Mouse (Mus musculus): ENCODE measurements around the gene Etfbkmt. TPM values are rescaled to one million over a fixed set of nuclear protein-coding genes. Genes with fewer than 3 reads are reported as not detected.
"Not testable (repeated sequence)": the region's sequence is repeated elsewhere in the genome, so short reads cannot be mapped to it uniquely, and the experiment has no call there.

The Etfbkmt gene
- polyA plus RNA-seq, 1 experiment from 2014 or later: 12.7 TPM

GRCm38 (mm10) chr6:149189340-149189922 lies 49.8 kb downstream of the Etfbkmt start:
- peak overlapping the region; percentile 84; the same call in 1 of the 2 replicates for H3K4me3 ChIP-seq
- WGBS: 95% methylated on average over 16 of the region's 16 CpGs

GRCm38 (mm10) chr6:149191951-149192350 lies 52.3 kb downstream of the Etfbkmt start:
- WGBS: 74% methylated on average over 5 of the region's 5 CpGs
- H3K9me3 ChIP-seq; H3K27ac ChIP-seq; H3K36me3 ChIP-seq; H3K9ac ChIP-seq; H3K4me1 ChIP-seq; H3K4me3 ChIP-seq; ATAC-seq (ENCODE audit: insufficient number of reproducible peaks, low FRiP score, low TSS enrichment, low read depth); H3K4me2 ChIP-seq; H3K27me3 ChIP-seq: not testable (repeated sequence)

More at GRCm38 (mm10) chr6:149189340-149189922, 49.8 kb downstream of the Etfbkmt start:
- Histone ChIP-seq H3K4me2 (no peak overlapping the region), H3K9ac (no peak overlapping the region), H3K36me3 (0 out of 2 replicates have a peak, but pooled peaks cover 2% of the 10 kb centered on the region), H3K27ac (0 out of 2 replicates have a peak overlapping the region, but pooled peaks have one; percentile 91), H3K9me3 (no peaks in the 10 kb centered on the region), H3K27me3 (no peaks in the 10 kb centered on the region), H3K4me1 (peaks cover 9% of the 10 kb centered on the region)
- ATAC-seq (ENCODE audit: insufficient number of reproducible peaks, low FRiP score, low TSS enrichment, low read depth): no peak

- no peak for ATAC-seq (ENCODE audit: insufficient number of reproducible peaks, low FRiP score, low TSS enrichment, low read depth)
- Histone ChIP-seq H3K4me2 (no peak overlapping the region), H3K4me1 (0 out of 2 replicates have a peak, but pooled peaks cover 5% of the 10 kb centered on the region), H3K9me3 (no peaks in the 10 kb centered on the region), H3K27me3 (no peaks in the 10 kb centered on the region), H3K27ac (no peak overlapping the region), H3K9ac (no peak overlapping the region), H3K4me3 (no peak overlapping the region), H3K36me3 (no peaks in the 10 kb centered on the region)
- 73% methylated on average over 5 of the region's 5 CpGs for WGBS
Measured at GRCm38 (mm10) chr6:149193276-149193905, 53.7 kb downstream of the Etfbkmt start.

- 78% methylated on average over 3 of the region's 3 CpGs for WGBS
- Histone ChIP-seq H3K9me3 (no peaks in the 10 kb centered on the region), H3K27me3 (no peaks in the 10 kb centered on the region), H3K4me2 (no peak overlapping the region), H3K4me1 (no peaks in the 10 kb centered on the region), H3K4me3 (no peak overlapping the region), H3K9ac (no peak overlapping the region), H3K27ac (no peak overlapping the region), H3K36me3 (no peaks in the 10 kb centered on the region)
- no peak for ATAC-seq (ENCODE audit: insufficient number of reproducible peaks, low FRiP score, low TSS enrichment, low read depth)
Measured at GRCm38 (mm10) chr6:149197116-149197515, 57.5 kb downstream of the Etfbkmt start.

GRCm38 (mm10) chr6:149198572-149198971 lies 58.9 kb downstream of the Etfbkmt start:
- H3K4me1 ChIP-seq: no peaks in the 10 kb centered on the region
- no peak overlapping the region for H3K4me2 ChIP-seq
- ATAC-seq (ENCODE audit: insufficient number of reproducible peaks, low FRiP score, low TSS enrichment, low read depth): no peak
- H3K27me3 ChIP-seq: no peaks in the 10 kb centered on the region
- H3K4me3 ChIP-seq: no peak overlapping the region
- no peak overlapping the region for H3K9ac ChIP-seq
- H3K36me3 ChIP-seq: no peaks in the 10 kb centered on the region
- H3K9me3 ChIP-seq: no peaks in the 10 kb centered on the region
- H3K27ac ChIP-seq: no peak overlapping the region

Other genes with a start within 250 kb of the Etfbkmt start
- 10.4 and 13.3 TPM in 2 replicates for gene Caprin2, start 243.6 kb upstream of the Etfbkmt start, polyA plus RNA-seq (2015; fragmentation: Nextera tagmentation; extraction: Ambion mirVana)
- gene Sinhcaf, start 193.4 kb upstream of the Etfbkmt start, polyA plus RNA-seq (2015; fragmentation: Nextera tagmentation; extraction: Ambion mirVana): 58.6 and 63.9 TPM in 2 replicates
- gene Dennd5b, start 38.2 kb upstream of the Etfbkmt start, polyA plus RNA-seq (2015; fragmentation: Nextera tagmentation; extraction: Ambion mirVana): 3.4 TPM in 2 replicates
- not detected in 2 replicates for gene Gm10203, start 9.7 kb upstream of the Etfbkmt start, polyA plus RNA-seq (2015; fragmentation: Nextera tagmentation; extraction: Ambion mirVana)
- gene Amn1, start 48.9 kb downstream of the Etfbkmt start, polyA plus RNA-seq (2015; fragmentation: Nextera tagmentation; extraction: Ambion mirVana): 24.1 and 24.5 TPM in 2 replicates
- gene Resf1, start 169.6 kb downstream of the Etfbkmt start, polyA plus RNA-seq (2015; fragmentation: Nextera tagmentation; extraction: Ambion mirVana): 39.7 and 41.7 TPM in 2 replicates